Mouse (Mus musculus) left cerebral cortex, postnatal 25 days (tissue): Measurements from ENCODE around the gene Gipc3. TPM values are rescaled to one million over a fixed set of nuclear protein-coding genes. Genes with fewer than 3 reads are reported as not detected.

Source experiments
- DNase-seq, 2 experiments: peaks; one replicate each; pipeline ENCODE4 v3.0.0; 2022; ENCODE audit warnings: low spot score in 2 of 2, mixed read lengths in 1 of 2
- intact Hi-C: fragments of 180-260 bp; cut with DNase I; formaldehyde crosslinking; loops from one replicate; pipeline ENCODE4 v1.15.1; 2025
- microRNA-seq, 2 experiments: library from miRNA; unstranded; fragments of <30 nt; microRNA quantifications; one replicate each; pipeline ENCODE4 v1.2.0; 2022
- total RNA-seq, 2 experiments: library from RNA; stranded (reverse); gene quantifications; 2 replicates each; pipeline ENCODE4 v1.2.3; 2021

The Gipc3 gene
- total RNA-seq, 2 experiments from 2014 or later = 0.92 to 0.96 TPM

DNA sequence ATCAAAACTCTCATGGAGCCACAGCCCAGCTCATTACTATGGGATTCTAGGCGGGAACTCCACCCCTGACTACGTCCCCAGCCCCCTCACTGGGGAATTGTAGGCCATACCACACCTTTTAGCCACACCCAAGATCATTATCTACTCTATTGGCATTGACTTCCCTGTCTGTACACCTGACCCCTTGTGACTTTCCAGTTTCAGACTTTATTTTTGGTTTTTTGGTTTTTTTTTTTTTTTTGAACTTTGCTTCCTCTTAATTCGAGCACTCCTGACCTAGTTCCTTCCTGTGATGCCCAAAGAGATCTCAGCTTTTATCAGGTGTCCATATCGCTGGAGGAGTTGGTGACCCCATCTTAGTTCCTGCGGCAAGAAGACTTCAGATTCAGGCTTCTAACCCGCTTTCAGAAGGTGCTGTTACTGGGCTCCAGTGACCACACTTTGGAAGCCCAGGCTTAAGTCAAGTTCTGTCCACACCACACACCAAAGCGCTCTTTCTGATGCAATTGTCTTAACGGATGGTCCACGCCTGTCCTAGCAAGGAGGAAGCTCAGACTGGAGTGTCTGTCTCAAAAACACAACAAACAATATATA lies 51.5 kb downstream of the Gipc3 start, which contains the start of gene Tjp3:
Tjp3 (minus strand) TSS at position 71 of the 594 bp plus-strand sequence.
- DNase-seq = no peak
- intact Hi-C loops = loop anchor here (2.0 kb wide), 2 partner anchors 25 to 59 kb away; partner anchors contain the start of gene Hmg20b

DNA sequence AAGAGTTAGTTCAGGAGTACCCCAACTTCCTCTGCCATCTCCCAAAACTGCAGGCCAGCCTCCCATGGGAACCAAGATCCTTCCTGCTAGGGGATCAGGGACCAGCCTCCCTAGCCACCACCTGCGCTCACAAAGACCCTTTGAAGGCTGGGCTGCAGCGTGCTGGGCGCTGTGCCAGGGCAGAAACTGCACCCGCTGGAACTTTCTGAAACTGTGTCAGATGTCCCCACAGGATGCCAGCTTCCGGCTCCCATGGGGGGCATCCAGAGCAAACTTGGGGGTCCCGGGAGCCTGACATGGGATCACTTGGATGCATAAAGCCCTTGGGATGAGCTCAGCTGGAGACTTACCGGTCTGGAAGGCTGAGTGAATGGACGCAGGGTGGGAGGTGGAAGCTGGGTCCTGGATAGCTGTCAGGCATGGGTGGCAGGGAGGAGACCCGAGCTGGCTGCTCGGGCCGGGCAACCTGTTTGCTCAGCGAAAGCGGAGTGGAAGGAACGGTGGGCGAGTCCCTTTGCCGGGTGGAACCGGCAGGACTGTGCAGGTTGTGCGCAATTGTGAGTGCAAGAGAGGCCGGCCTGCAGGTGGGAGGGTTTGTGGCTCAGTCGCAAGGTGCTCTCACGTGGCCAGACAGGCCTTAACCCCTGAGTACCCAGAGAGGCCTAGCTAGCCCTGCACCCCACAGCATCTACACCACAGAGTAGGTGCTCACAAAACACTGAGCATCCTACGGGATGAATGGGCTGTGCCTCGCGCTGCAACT lies 52.2 kb downstream of the Gipc3 start:
- intact Hi-C loops = loop anchor here (2.0 kb wide), 1 partner anchor 60 kb away; the partner anchor contains the start of gene Hmg20b
- no peak for DNase-seq

DNA sequence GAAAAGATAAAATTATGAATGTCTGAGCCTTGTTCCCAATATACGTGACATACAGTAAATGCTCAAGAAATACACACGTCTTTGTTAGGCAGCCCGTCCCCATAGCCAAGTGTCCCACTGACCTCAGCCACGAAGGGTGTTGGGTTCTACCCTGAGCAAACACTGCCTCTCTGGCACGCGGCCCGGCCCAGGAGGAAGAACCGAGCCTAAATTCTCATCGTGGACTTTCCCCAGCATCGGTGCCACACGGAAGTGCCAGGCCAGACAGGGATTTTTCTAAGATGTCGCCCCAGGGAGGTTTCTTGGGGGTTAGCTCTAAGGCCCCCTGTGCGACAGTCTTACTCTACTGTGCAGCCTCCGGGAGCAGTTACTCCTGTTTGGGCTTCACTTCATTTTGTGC lies 53.3 kb downstream of the Gipc3 start:
- no peak for DNase-seq
- intact Hi-C loops = loop anchor here (2.0 to 5.0 kb wide), 3 partner anchors 52 to 157 kb away; partner anchors contain the start of genes Gipc3 and Hmg20b

DNA sequence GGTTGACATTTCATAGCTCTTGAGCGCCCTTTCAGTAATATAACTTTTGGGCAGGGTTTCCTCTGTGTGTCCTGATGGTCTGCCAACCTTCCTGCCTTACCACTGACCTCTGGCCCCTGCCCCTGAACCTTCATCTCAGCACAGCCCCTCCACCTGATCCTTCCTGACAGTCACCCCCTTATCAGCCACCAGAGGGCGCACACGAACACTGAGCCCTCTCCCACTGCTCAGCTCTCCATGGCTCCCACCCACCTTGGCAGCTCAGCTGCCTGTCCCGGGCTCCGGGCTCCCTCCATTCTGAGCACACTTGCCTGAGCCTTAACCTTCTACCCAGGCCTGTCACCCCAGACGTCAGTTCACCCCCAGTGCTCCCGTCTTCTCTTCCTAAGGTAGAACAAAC lies 53.8 kb downstream of the Gipc3 start:
- DNase-seq = peak in 1 of 2 experiments; percentile 65
- intact Hi-C loops = loop anchor here (5.0 kb wide), 2 partner anchors 53 to 158 kb away; partner anchors contain the start of gene Gipc3

DNA sequence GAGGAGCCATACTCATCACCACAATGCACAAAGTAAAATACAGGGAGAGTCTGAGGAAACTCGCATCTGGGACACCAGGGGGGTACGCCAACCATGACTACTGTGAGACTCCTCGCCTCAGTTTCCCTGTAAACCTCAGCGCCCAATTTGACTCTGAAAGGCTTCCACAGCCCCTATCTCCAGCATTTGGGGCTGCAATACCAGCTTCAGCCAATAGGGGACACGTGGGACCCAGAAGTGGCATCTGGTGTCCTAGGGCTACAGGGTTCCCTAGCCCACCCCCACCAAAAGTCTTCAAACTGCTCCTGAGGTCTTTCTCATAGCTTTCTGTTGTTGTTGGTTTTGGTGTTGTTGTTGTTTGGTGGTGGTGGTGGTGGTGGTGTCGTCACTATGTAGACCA lies 54.5 kb downstream of the Gipc3 start:
- intact Hi-C loops = loop anchor here (5.0 kb wide), 2 partner anchors 54 to 159 kb away; partner anchors contain the start of gene Gipc3
- DNase-seq = no peak

DNA sequence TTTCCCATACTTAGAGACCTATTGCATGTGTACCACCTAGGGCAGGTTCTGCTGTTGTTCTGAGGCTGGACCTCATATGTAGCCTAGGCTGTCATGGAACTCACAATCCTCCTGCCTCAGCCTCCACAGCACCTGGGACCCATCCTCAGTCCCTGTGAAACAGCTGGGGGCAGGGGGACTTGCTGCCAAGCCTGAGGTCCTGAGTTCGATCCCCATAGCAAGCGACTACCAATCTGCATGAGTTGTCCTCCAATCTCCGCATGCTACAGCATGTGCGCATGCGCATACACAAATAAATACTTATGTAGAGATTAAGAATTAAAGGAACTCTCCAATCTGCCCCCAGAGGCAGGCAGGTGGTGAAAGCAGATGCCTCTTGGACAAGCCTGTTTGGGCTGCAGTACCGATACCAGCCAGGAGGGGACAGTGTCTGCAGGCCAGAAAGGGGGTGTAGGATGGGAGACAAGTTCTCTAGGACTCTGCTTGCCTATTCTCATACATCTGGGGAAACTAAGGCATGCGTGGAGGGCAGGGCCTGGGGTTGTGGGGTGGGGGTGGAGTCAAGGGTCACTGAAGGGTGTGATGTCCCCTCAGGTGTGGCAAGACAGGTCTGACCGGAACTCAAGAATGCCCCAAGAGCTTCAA lies 55.4 kb downstream of the Gipc3 start:
- intact Hi-C loops = loop anchor here (5.0 kb wide), 2 partner anchors 55 to 160 kb away; partner anchors contain the start of gene Gipc3
- DNase-seq = no peak

DNA sequence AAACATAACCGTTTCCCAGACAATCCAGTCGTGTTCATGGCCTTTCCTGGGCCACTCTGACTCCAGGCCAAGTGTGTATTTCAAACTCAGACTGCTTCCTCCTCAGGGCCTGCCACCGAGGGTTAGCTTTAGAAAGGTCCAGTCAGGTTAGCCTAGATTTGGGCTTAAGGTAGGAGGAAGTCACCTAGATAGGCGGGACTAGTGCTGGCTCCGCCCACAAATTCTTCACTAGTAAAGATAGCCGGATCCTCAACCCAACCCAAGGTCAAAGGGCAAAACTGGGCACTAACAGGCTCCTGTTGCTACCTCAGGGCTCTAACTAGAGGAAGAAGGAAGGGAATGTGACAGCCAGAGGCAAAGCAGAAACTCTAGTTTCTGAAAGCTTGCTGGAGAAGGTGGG lies 56.5 kb downstream of the Gipc3 start:
- no peak for DNase-seq
- intact Hi-C loops = loop anchor here (5.0 kb wide), 2 partner anchors 56 to 161 kb away; partner anchors contain the start of gene Gipc3

DNA sequence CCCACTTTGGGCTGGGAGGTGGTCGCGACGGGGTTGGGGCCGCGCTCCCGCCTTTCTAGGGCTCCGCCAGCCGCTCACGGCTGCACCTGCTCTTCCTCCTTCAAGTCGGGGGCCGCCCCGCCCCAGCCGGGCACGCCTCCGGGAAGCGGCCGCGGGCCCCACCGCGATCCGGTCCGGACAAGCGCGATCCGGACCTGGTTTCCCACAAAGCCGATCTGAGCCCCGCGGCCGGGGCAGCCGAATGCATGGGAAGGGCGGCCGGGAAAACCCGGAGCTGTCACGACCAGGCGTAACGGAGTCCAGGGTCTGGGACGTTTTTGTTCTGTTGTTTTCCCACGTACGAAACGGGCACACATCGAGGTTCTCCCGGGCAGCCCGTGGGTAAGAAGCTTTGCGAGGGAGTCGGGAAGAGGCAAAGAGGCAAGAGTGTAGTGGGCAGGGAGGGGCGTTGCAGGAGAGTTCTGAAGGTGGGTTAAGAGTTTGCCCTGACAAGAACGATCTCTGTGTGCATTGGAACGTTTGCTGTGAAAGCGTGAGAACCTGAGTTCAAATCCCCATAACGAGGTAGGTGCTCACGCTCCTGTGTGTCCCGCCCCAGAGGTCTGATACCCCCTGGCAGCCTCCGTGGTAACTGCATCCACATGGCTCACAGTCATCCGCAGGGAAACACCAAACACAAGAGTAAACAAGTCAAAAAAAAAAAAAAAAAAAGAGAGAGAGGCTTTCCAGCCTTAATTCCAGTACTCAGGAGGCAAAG lies 57.2 kb downstream of the Gipc3 start:
- peak; percentile 72 to 80 for DNase-seq
- intact Hi-C loops = loop anchor here (5.0 kb wide), 2 partner anchors 56 to 161 kb away; partner anchors contain the start of gene Gipc3

Small RNAs within 50 kb of the gene (microRNA-seq; reads per million reads assigned to microRNA genes)
- gene Mir6913 = 1.2 to 2.0 reads per million in 2 experiments

Other genes with a start within 250 kb of the Gipc3 start
- gene Creb3l3, start 244.4 kb downstream of the Gipc3 start, total RNA-seq = under 1 TPM; 0.25 to 0.60 TPM
- gene Map2k2, start 237.4 kb downstream of the Gipc3 start, total RNA-seq = 100 to 1,000 TPM; 122 to 124 TPM
- 100 to 1,000 TPM; 114 TPM for gene Zbtb7a, start 208.0 kb downstream of the Gipc3 start, total RNA-seq
- 10 to 100 TPM; 26.6 to 28.7 TPM for gene Pias4, start 175.3 kb downstream of the Gipc3 start, total RNA-seq
- 100 to 1,000 TPM; 854 to 872 TPM for gene Eef2, start 166.6 kb downstream of the Gipc3 start, total RNA-seq
- gene Dapk3, start 160.3 kb downstream of the Gipc3 start, total RNA-seq = 10 to 100 TPM; 71.3 to 77.7 TPM
- gene 4930442H23Rik, start 159.4 kb downstream of the Gipc3 start, total RNA-seq = not detected
- gene Nmrk2, start 141.2 kb downstream of the Gipc3 start, total RNA-seq = under 1 TPM in 1 of 2 experiments, not detected in 1; 0.23 TPM
- 100 to 1,000 TPM; 194 to 208 TPM for gene Atcay, start 112.4 kb downstream of the Gipc3 start, total RNA-seq
- 10 to 100 TPM; 57.2 to 63.1 TPM for gene Zfr2, start 110.1 kb downstream of the Gipc3 start, total RNA-seq
- gene Matk, start 90.3 kb downstream of the Gipc3 start, total RNA-seq = 100 to 1,000 TPM; 191 to 194 TPM
- 10 to 100 TPM; 42.5 to 47.3 TPM for gene Mrpl54, start 76.3 kb downstream of the Gipc3 start, total RNA-seq
- gene Apba3, start 76.3 kb downstream of the Gipc3 start, total RNA-seq = 10 to 100 TPM; 38.6 to 40.0 TPM
- gene Tjp3, start 51.7 kb downstream of the Gipc3 start, total RNA-seq = under 1 TPM; 0.23 to 0.30 TPM
- 100 to 1,000 TPM; 402 to 420 TPM for gene Pip5k1c, start 50.3 kb downstream of the Gipc3 start, total RNA-seq
- gene Cactin, start 22.2 kb downstream of the Gipc3 start, total RNA-seq = 10 to 100 TPM; 27.8 to 28.4 TPM
- 1 to 10 TPM; 1.2 to 1.4 TPM for gene Tbxa2r, start 14.5 kb downstream of the Gipc3 start, total RNA-seq
- gene Hmg20b, start 7.2 kb upstream of the Gipc3 start, total RNA-seq = 10 to 100 TPM; 23.5 to 28.4 TPM
- gene Mfsd12, start 14.2 kb upstream of the Gipc3 start, total RNA-seq = 10 to 100 TPM; 39.3 to 41.1 TPM
- 1 to 10 TPM in 1 of 2 experiments, under 1 TPM in 1; 0.78 to 2.2 TPM for gene 4930404N11Rik, start 22.6 kb upstream of the Gipc3 start, total RNA-seq
- gene Fzr1, start 35.2 kb upstream of the Gipc3 start, total RNA-seq = 10 to 100 TPM; 63.5 to 70.2 TPM
- gene Dohh, start 41.2 kb upstream of the Gipc3 start, total RNA-seq = 10 to 100 TPM; 83.7 to 87.7 TPM
- gene Gm48551, start 41.2 kb upstream of the Gipc3 start, total RNA-seq = 1 to 10 TPM; 3.5 to 4.2 TPM
- 1 to 10 TPM; 4.0 to 4.1 TPM for gene Gm48552, start 45.7 kb upstream of the Gipc3 start, total RNA-seq
- gene Smim24, start 49.8 kb upstream of the Gipc3 start, total RNA-seq = 1 to 10 TPM in 1 of 2 experiments, under 1 TPM in 1; 0.89 to 1.5 TPM
- 10 to 100 TPM; 81.1 to 87.3 TPM for gene Nfic, start 112.4 kb upstream of the Gipc3 start, total RNA-seq
- 100 to 1,000 TPM; 285 to 286 TPM for gene Celf5, start 139.4 kb upstream of the Gipc3 start, total RNA-seq
- gene Ncln, start 153.1 kb upstream of the Gipc3 start, total RNA-seq = 10 to 100 TPM; 76.4 to 77.0 TPM
- under 1 TPM; 0.53 to 0.73 TPM for gene S1pr4, start 156.9 kb upstream of the Gipc3 start, total RNA-seq
- gene Gna15, start 181.0 kb upstream of the Gipc3 start, total RNA-seq = 1 to 10 TPM; 2.0 to 3.1 TPM
- gene Gna11, start 201.9 kb upstream of the Gipc3 start, total RNA-seq = 100 to 1,000 TPM; 101 to 107 TPM
- gene Aes, start 216.2 kb upstream of the Gipc3 start, total RNA-seq = 100 to 1,000 TPM; 630 to 638 TPM
- 10 to 100 TPM; 28.8 to 30.3 TPM for gene Tle2, start 231.3 kb upstream of the Gipc3 start, total RNA-seq